Mouse (Mus musculus): ENCODE data around the gene Napsa.

Gene Napsa

DNA sequence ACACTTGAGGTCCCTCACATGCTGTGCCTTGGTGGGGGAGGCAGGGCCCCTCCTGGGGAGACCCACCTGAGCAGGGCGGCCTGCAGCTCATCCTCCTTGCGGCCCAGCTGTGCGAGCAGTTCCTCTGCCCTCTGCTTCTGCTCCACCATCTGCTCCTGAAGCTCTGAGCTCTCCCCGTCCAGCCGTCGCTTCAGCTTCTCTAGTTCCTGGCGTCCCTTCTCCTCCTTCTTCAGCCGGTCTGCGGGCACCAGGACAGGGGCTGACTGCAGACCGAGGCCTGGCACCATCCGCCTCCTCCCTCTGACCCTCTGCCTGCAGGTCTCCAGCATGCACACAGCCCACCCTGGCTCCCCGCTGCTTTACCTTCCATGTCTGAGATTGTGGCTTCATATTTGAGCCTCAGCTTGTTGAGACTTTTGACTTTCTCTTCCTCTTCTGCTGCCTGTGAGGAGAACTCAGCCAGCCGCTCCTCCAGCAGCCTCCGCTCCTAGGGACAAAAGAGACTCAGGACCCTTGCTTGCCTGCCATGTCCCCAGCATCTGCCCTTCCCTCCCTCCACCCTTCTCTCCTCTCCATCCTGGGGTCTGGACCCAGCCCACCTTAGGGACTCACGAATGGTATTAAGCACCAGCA lies 56.3 kb downstream of the Napsa start:
- DNase-seq: no peak

DNA sequence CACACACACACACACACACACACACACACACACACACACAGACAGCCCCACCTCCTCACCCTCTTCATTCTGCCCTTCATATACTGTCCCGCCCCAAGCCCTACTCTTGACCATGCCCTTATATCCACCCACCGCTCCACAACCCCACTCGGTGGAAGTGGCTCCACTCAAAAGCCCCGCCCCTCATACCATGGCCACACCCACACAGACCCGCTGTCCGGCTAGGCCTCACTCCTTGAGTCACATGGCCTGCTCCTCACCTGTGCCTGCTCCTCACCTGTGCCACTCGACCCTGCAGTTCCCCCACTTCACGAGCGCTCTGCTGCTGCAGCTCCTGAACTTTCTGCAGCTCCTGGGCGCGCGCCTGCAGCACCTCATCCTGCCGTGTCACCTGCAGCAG lies 58.3 kb downstream of the Napsa start:
- no peak for DNase-seq

DNA sequence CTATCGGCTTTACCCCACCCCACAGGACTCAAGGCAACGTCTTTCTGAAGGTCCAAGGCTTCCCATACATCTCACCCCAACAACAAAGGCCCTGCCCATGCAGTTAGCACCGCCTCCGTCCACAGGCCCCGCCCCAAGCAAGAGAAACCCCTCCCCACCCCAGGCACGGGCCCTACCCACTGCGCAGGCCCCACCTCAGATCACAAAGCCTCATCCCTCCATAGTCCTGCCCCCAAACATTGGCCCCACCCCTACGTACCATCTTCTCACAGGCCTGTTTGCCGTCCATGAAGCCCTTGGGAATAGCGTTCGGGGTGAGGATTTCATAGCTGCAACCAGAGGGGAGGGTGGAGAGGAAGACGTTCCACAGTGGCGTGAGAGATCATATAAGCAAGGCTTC lies 60.5 kb downstream of the Napsa start:
- no peak for DNase-seq

DNA sequence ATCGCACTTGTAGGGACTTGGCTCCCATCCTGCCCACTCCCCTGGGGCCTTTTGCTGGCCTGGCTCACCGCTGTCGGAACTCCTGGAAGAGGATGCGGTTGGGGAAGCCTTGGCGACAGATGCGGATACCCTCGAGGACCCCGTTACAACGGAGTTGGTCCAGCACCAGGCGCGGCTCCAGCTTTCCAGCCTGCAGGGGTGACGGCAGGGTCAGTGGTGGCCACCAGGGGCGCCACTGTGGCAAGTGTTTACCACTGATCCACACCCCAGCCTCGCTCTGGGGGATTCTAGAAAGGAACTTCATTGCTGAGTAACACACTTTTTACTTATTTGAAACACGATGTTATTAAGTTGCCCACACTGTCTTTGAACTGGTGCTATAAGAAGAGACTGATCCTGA lies 61.2 kb downstream of the Napsa start:
- DNase-seq: peak; percentile 43 to 56

Measured in cerebellum, postnatal 36 days (tissue).